Mouse (Mus musculus) lung, postnatal 4 days (tissue): ENCODE data around the gene Pacs2.

Experiments used
- DNase-seq, 2 experiments: peaks; one replicate each; pipeline ENCODE4 v3.0.0; 2021

The Pacs2 gene

GRCm38 (mm10) chr12:113013604-113014558 lies at the start of gene Pacs2:
TSS of gene Pacs2 (plus strand) at chr12:113014508.
- DNase-seq = peak; percentile 96 to 98

- no peak for DNase-seq
These were observed 48.5 kb upstream of the Pacs2 start for GRCm38 (mm10) chr12:112965783-112966182.

- DNase-seq = no peak
These were observed 45.4 kb upstream of the Pacs2 start for GRCm38 (mm10) chr12:112968943-112969342.

GRCm38 (mm10) chr12:112969616-112970015 lies 44.7 kb upstream of the Pacs2 start:
- no peak for DNase-seq

GRCm38 (mm10) chr12:112974736-112975135 lies 39.6 kb upstream of the Pacs2 start:
- DNase-seq = no peak

GRCm38 (mm10) chr12:112976371-112977073 lies 37.8 kb upstream of the Pacs2 start, which contains the start of gene Btbd6:
TSS of gene Btbd6 (plus strand) at chr12:112976482.
- peak; percentile 91 to 92 for DNase-seq

GRCm38 (mm10) chr12:112977156-112977555 lies 37.2 kb upstream of the Pacs2 start:
- no peak for DNase-seq

- DNase-seq = no peak
These were observed 32.3 kb upstream of the Pacs2 start for GRCm38 (mm10) chr12:112982031-112982430.

GRCm38 (mm10) chr12:112985346-112985745 lies 29.0 kb upstream of the Pacs2 start:
- DNase-seq = peak in 1 of 2 experiments; percentile 17

GRCm38 (mm10) chr12:112987877-112988276 lies 26.4 kb upstream of the Pacs2 start:
- DNase-seq = peak in 1 of 2 experiments; percentile 65

GRCm38 (mm10) chr12:112990706-112991405 lies 23.5 kb upstream of the Pacs2 start:
- no peak for DNase-seq

- no peak for DNase-seq
These were observed 22.9 kb upstream of the Pacs2 start for GRCm38 (mm10) chr12:112991444-112991843.

- DNase-seq = no peak
These were observed 20.2 kb upstream of the Pacs2 start for GRCm38 (mm10) chr12:112994153-112994552.

- no peak for DNase-seq
These were observed 14.6 kb upstream of the Pacs2 start for GRCm38 (mm10) chr12:112999569-113000293.

- DNase-seq = peak; percentile 98 to 99
These were observed 13.8 kb upstream of the Pacs2 start, which contains the start of gene Brf1 for GRCm38 (mm10) chr12:113000294-113001132. TSS of gene Brf1 (minus strand) at chr12:113000704.

GRCm38 (mm10) chr12:113001133-113001474 lies 13.2 kb upstream of the Pacs2 start:
- DNase-seq = no peak

GRCm38 (mm10) chr12:113002667-113003066 lies 11.6 kb upstream of the Pacs2 start:
- no peak for DNase-seq

- DNase-seq = no peak
These were observed 10.3 kb upstream of the Pacs2 start for GRCm38 (mm10) chr12:113004011-113004410.

GRCm38 (mm10) chr12:113004993-113005392 lies 9.3 kb upstream of the Pacs2 start:
- DNase-seq = peak; percentile 74 to 81

GRCm38 (mm10) chr12:113011702-113012360 lies 2.5 kb upstream of the Pacs2 start:
- DNase-seq = peak; percentile 67 to 78

- DNase-seq = no peak
These were observed 1.9 kb upstream of the Pacs2 start for GRCm38 (mm10) chr12:113012443-113012842.
